In the genomic region with DNA sequence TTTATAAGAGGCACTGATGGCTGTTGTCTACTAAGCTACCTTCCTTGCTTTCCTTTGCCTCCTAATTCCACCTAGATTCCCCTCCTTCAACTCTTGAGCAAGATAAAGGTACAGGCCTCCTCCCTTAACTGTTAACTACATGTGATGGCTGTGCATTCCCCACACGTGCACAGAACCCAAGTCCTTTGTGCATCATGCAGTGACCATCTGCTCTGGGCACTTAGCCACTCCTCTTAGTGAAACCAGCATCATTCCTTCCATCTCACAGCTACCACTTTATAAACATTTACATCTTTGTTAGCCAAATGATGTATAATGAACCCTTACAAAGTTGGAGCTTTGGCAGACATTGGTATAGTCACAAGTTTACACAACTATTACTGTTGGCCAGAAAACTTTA, we compare ENCODE assay signal across 21 mouse cellular contexts. TPM values are rescaled to one million over a fixed set of nuclear protein-coding genes. Genes with fewer than 3 reads are reported as not detected.
"Had no signal": no experiment of that assay in that cellular context is flagged by ENCODE, and none has a peak within 500 bp of the region (broad histone marks: within the 10 kb centered on the region; RNA-seq: fewer than 3 reads in every experiment).

No protein-coding gene starts in this region.

- H3K4me2 ChIP-seq: liver, embryonic 15.5 days; midbrain, embryonic 11.5 days; neural tube, embryonic 13.5 days; neural tube, embryonic 15.5 days had no signal

- ATAC-seq: liver, postnatal 0 days; midbrain, embryonic 16.5 days had no signal

- H3K27ac ChIP-seq: liver, embryonic 15.5 days; macrophage; neural tube, embryonic 13.5 days; neural tube, embryonic 15.5 days had no signal

- DNase-seq: liver, postnatal 0 days; lung, adult 2 months; lung, postnatal 14 days; midbrain, embryonic 14.5 days; retina, postnatal 1 day; right cerebral cortex, adult 18-20 months; right cerebral cortex, postnatal 25 days; right cerebral cortex, postnatal 4 days; spleen, adult 18-20 months; thymus, adult 18-20 months; thymus, postnatal 14 days; thymus, postnatal 36 days had no signal

- H3K36me3 ChIP-seq: liver, embryonic 15.5 days; neural tube, embryonic 13.5 days; neural tube, embryonic 15.5 days had no signal

- H3K27me3 ChIP-seq: neural tube, embryonic 15.5 days had no signal

- H3K9ac ChIP-seq: liver, embryonic 15.5 days; liver, postnatal 0 days; neural tube, embryonic 13.5 days; neural tube, embryonic 15.5 days had no signal

- H3K4me1 ChIP-seq: liver, embryonic 15.5 days; neural tube, embryonic 13.5 days; neural tube, embryonic 15.5 days had no signal

- H3K9me3 ChIP-seq: liver, embryonic 15.5 days; megakaryocyte, embryonic 14.5 days; neural tube, embryonic 13.5 days; neural tube, embryonic 15.5 days had no signal

- H3K4me3 ChIP-seq: liver, embryonic 15.5 days; megakaryocyte, embryonic 14.5 days; myocyte; neural tube, embryonic 13.5 days; neural tube, embryonic 15.5 days had no signal

RNA-seq across cellular contexts. Expression of a gene that starts 18.3 kb away (rescaled TPM):
- polyA plus RNA-seq: liver, embryonic 15.5 days; liver, postnatal 0 days; macrophage; midbrain, embryonic 11.5 days; myocyte; small intestine, adult 2 months had no signal

RNA-seq across cellular contexts. Expression of a gene that starts 49.7 kb away (rescaled TPM):
- polyA plus RNA-seq: liver, embryonic 15.5 days; liver, postnatal 0 days; macrophage had no signal
